8 mouse cellular contexts compared by ENCODE assay signal in genomic region chr7:125491760-125492159, GRCm38 (mm10). TPM values are rescaled to one million over a fixed set of nuclear protein-coding genes. Genes with fewer than 3 reads are reported as not detected.
A peak's percentile ranks its signal among the peaks of the same experiment; 100 is the strongest.
DNase-seq lines count a peak whose midpoint lies in the region; ATAC-seq and TF ChIP-seq lines count a peak whose summit lies in the region.

No protein-coding gene starts in this region.

- no peak for TF ChIP-seq EP300 in heart, adult 2 months (IDR thresholded peaks at IDR 0.05; ENCODE audit: insufficient read depth, low read depth, low read length)

- peak overlapping the region; percentile 55 for H3ac ChIP-seq in C2C12 (ENCODE audit: control insufficient read depth, insufficient read length, low read depth)

- no peaks in the 10 kb centered on the region for H3K79me2 ChIP-seq in heart, adult 2 months (replicated peaks; ENCODE audit: control insufficient read depth, insufficient read depth, low read length)
- peaks cover 17% of the 10 kb centered on the region for H3K79me2 ChIP-seq in C2C12 (ENCODE audit: control insufficient read depth, insufficient read depth)

- no peak for TF ChIP-seq CTCF in heart, adult 2 months (IDR thresholded peaks at IDR 0.05)
- no peak for TF ChIP-seq CTCF in C2C12 (IDR thresholded peaks at IDR 0.05; ENCODE audit: control insufficient read depth, insufficient read depth, insufficient read length)

- peak overlapping the region; percentile 69 for H3K4me2 ChIP-seq in forebrain, embryonic 11.5 days (ENCODE audit: low read depth, low read length, severe bottlenecking)
- peak overlapping the region; percentile 74 for H3K4me2 ChIP-seq in liver, embryonic 13.5 days

- H3K4me3 ChIP-seq in heart, adult 2 months = peak overlapping the region; percentile 81
- peak overlapping the region; percentile 51 for H3K4me3 ChIP-seq in C2C12 (ENCODE audit: insufficient read depth, poor library complexity, severe bottlenecking)
- H3K4me3 ChIP-seq in forebrain, embryonic 11.5 days (ENCODE audit: low read depth, low read length) = peak overlapping the region; percentile 56
- peak overlapping the region; percentile 67 for H3K4me3 ChIP-seq in liver, embryonic 13.5 days (replicated peaks)

- H3K9ac ChIP-seq in heart, adult 2 months (ENCODE audit: low read depth, low read length) = peak overlapping the region; percentile 58
- H3K9ac ChIP-seq in forebrain, embryonic 11.5 days (ENCODE audit: low read length) = peak overlapping the region; percentile 84
- peak overlapping the region; percentile 83 for H3K9ac ChIP-seq in liver, embryonic 13.5 days

- intact Hi-C loops in heart, adult 2 months (cut with DNase I) = loop anchor here (1.0 kb wide), 2 partner anchors 19 to 90 kb away; no protein-coding TSS in a partner anchor

- H3K4me1 ChIP-seq in heart, adult 2 months (ENCODE audit: control insufficient read depth, insufficient read depth, low read length) = peaks cover 8% of the 10 kb centered on the region
- H3K4me1 ChIP-seq in forebrain, embryonic 11.5 days (replicated peaks; ENCODE audit: control insufficient read depth, insufficient read depth, low read length) = 0 out of 2 replicates have a peak, but pooled peaks cover 2% of the 10 kb centered on the region
- peaks cover 53% of the 10 kb centered on the region for H3K4me1 ChIP-seq in liver, embryonic 13.5 days (replicated peaks)

- peak overlapping the region; percentile 97 for H3K27ac ChIP-seq in heart, adult 2 months
- peak overlapping the region; percentile 64; the same call in 1 of the 2 replicates for H3K27ac ChIP-seq in forebrain, embryonic 11.5 days (ENCODE audit: low read depth, low read length)
- peak overlapping the region; percentile 87 for H3K27ac ChIP-seq in liver, embryonic 13.5 days

- no peaks in the 10 kb centered on the region for H3K27me3 ChIP-seq in heart, adult 2 months (ENCODE audit: control insufficient read depth, insufficient read depth, low read length)
- H3K27me3 ChIP-seq in C2C12 (ENCODE audit: control insufficient read depth, insufficient read depth, insufficient read length) = no peaks in the 10 kb centered on the region
- no peaks in the 10 kb centered on the region for H3K27me3 ChIP-seq in forebrain, embryonic 11.5 days (ENCODE audit: control insufficient read depth, insufficient read depth, low read length)
- no peaks in the 10 kb centered on the region for H3K27me3 ChIP-seq in liver, embryonic 13.5 days

- ATAC-seq in forebrain, embryonic 11.5 days (replicated peaks; ENCODE audit: low FRiP score) = no peak; the same call in 1 of the 2 replicates
- ATAC-seq in liver, embryonic 13.5 days (ENCODE audit: low read depth) = no peak; the same call in 1 of the 2 replicates

- H3K79me3 ChIP-seq in C2C12 (ENCODE audit: low read depth) = peaks cover 8% of the 10 kb centered on the region

- no peak for DNase-seq in heart, adult 2 months
- no peak for DNase-seq in heart, adult 9 months (ENCODE audit: low spot score in 2 of 2)
- DNase-seq in forebrain, embryonic 11.5 days (ENCODE audit: low spot score) = no peak
- no peak for DNase-seq in liver, embryonic 13.5 days
- DNase-seq in layer of hippocampus, postnatal 10 days (ENCODE audit: low spot score in 2 of 2) = no peak
- DNase-seq in layer of hippocampus, postnatal 36 days = no peak
- DNase-seq in urinary bladder, postnatal 4 days (ENCODE audit: low spot score in 2 of 2) = no peak

- no peaks in the 10 kb centered on the region; the same call in 1 of the 2 replicates for H3K36me3 ChIP-seq in heart, adult 2 months (ENCODE audit: control insufficient read depth, insufficient read depth, low read length)
- no peaks in the 10 kb centered on the region for H3K36me3 ChIP-seq in C2C12 (ENCODE audit: control insufficient read depth, insufficient read depth)
- no peaks in the 10 kb centered on the region for H3K36me3 ChIP-seq in forebrain, embryonic 11.5 days (ENCODE audit: control insufficient read depth, insufficient read depth, low read length)
- no peaks in the 10 kb centered on the region for H3K36me3 ChIP-seq in liver, embryonic 13.5 days

- H3K9me3 ChIP-seq in forebrain, embryonic 11.5 days (ENCODE audit: control insufficient read depth, low read length) = no peaks in the 10 kb centered on the region
- H3K9me3 ChIP-seq in liver, embryonic 13.5 days (replicated peaks) = no peaks in the 10 kb centered on the region

- 13% methylated on average over 12 of the region's 12 CpGs for WGBS in heart, adult 2 months
- 20% methylated on average over 12 of the region's 12 CpGs for WGBS in forebrain, embryonic 11.5 days
- 25% methylated on average over 12 of the region's 12 CpGs for WGBS in liver, embryonic 13.5 days (ENCODE audit: insufficient replicate concordance)

- no peak for TF ChIP-seq POLR2A in heart, adult 2 months (IDR thresholded peaks at IDR 0.05; ENCODE audit: insufficient read depth, low read depth, low read length)

TF ChIP-seq in C2C12, 6 proteins besides CTCF, POLR2A, EP300 and RAD21:
- TF ChIP-seq MYOG (IDR thresholded peaks at IDR 0.05; ENCODE audit: control insufficient read depth, extremely low read depth, insufficient read length) (no peak), MAX (IDR thresholded peaks at IDR 0.05) (no peak), CEBPB (IDR thresholded peaks at IDR 0.05; ENCODE audit: low read depth) (no peak), MYOD1 (IDR thresholded peaks at IDR 0.05; ENCODE audit: control insufficient read depth, insufficient read length, low read depth) (no peak), FOSL1 (IDR thresholded peaks at IDR 0.05; ENCODE audit: insufficient read depth, low read length, poor library complexity, severe bottlenecking) (no peak), USF1 (IDR thresholded peaks at IDR 0.05; ENCODE audit: low read depth) (no peak)

RNA-seq across cellular contexts. Expression of gene Nsmce1, which starts 0.4 kb away (rescaled TPM):
- 10 to 100 TPM; 25.6 to 33.1 TPM for total RNA-seq in heart, adult 2 months (2021)
- 41.9 and 66.5 TPM in 2 replicates for polyA plus RNA-seq in heart, adult 2 months (2012; rRNA removed)
- 103 TPM for polyA plus RNA-seq in C2C12 (2012; fragmentation: generic; extraction: Trizol)
- polyA plus RNA-seq in forebrain, embryonic 11.5 days (2014; fragmentation: Nextera tagmentation; extraction: Ambion mirVana) = 115 and 116 TPM in 2 replicates
- polyA plus RNA-seq in liver, embryonic 13.5 days (2015; fragmentation: Nextera tagmentation; extraction: Ambion mirVana) = 97.4 and 102 TPM in 2 replicates
- total RNA-seq in layer of hippocampus, postnatal 10 days (2021) = 10 to 100 TPM; 25.6 to 28.9 TPM
- 10 to 100 TPM; 14.8 to 18.1 TPM for total RNA-seq in layer of hippocampus, postnatal 36 days (2021)

RNA-seq across cellular contexts. Expression of gene Kdm8, which starts 47.3 kb away (rescaled TPM):
- total RNA-seq in heart, adult 2 months (2021) = 1 to 10 TPM; 3.0 to 4.4 TPM
- 4.6 and 5.2 TPM in 2 replicates for polyA plus RNA-seq in heart, adult 2 months (2012; rRNA removed)
- 10.3 TPM for polyA plus RNA-seq in C2C12 (2012; fragmentation: generic; extraction: Trizol)
- polyA plus RNA-seq in forebrain, embryonic 11.5 days (2014; fragmentation: Nextera tagmentation; extraction: Ambion mirVana) = 11.4 and 12.9 TPM in 2 replicates
- polyA plus RNA-seq in liver, embryonic 13.5 days (2015; fragmentation: Nextera tagmentation; extraction: Ambion mirVana) = 8.6 and 9.1 TPM in 2 replicates
- 1 to 10 TPM; 3.3 to 3.9 TPM for total RNA-seq in layer of hippocampus, postnatal 10 days (2021)
- total RNA-seq in layer of hippocampus, postnatal 36 days (2021) = 1 to 10 TPM; 3.5 to 3.9 TPM
